Mouse (Mus musculus): ENCODE results near the gene Cep57l1. TPM values are rescaled to one million over a fixed set of nuclear protein-coding genes. Genes with fewer than 3 reads are reported as not detected.
A peak's percentile ranks its signal among the peaks of the same experiment; 100 is the strongest.

Gene Cep57l1
- total RNA-seq, 4 experiments from 2014 or later, result 6.9 to 8.9 (median 8.4) TPM

GRCm38 (mm10) chr10:41678746-41679360 lies 130.8 kb downstream of the Cep57l1 start:
- peak; percentile 44 to 81 for DNase-seq (ENCODE audit: low spot score in 2 of 2)

GRCm38 (mm10) chr10:41677396-41677795 lies 132.3 kb downstream of the Cep57l1 start:
- DNase-seq (ENCODE audit: low spot score in 2 of 2), result no peak

- no peak for DNase-seq (ENCODE audit: low spot score in 2 of 2)
Measured at GRCm38 (mm10) chr10:41676661-41677061, 133.0 kb downstream of the Cep57l1 start.

- DNase-seq (ENCODE audit: low spot score in 2 of 2), result no peak
Measured at GRCm38 (mm10) chr10:41675842-41676571, 133.7 kb downstream of the Cep57l1 start.

- DNase-seq (ENCODE audit: low spot score in 2 of 2), result no peak
Measured at GRCm38 (mm10) chr10:41675243-41675642, 134.4 kb downstream of the Cep57l1 start.

DNA sequence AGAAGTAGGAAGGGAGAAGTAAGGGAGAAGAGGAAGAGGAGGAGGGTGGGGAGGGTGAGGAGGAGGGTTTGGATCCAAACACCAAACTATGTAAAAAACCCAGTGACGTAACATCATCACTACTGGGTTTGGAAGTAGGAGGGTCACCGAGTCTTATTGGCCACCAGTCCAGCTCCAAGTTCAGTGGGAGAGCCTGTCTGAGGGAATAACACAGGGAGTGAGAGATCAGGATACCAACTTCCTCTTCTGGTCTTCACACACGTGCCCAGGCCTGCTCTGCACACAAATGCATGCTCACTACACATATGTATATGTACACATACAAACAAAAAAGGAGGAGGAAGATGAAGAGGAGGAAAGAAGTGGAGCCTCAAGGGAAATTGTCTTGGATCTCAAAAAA lies 135.3 kb downstream of the Cep57l1 start:
- DNase-seq (ENCODE audit: low spot score in 2 of 2), result no peak

DNA sequence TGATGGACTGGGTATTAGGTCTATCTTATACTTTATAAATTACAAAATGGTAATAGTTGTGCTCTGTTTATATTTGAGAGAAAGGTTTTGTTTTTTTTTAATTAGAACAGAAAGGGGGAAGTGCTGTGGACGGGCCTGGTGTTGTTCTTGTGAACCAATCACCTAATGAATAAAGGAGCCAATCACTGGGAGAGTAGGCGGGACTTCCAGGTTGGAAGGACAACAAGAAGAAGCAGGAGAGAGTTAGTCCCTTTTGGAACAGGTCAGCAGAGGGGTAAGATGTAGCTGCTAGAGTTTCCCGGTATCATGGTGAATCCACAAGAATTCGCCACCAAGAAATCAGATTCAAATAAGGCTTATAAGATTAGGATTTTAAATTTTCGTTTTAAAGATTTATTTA lies 139.5 kb downstream of the Cep57l1 start:
- DNase-seq (ENCODE audit: low spot score in 2 of 2), result no peak

Small RNA genes within 50 kb of the gene (microRNA-seq; reads per million reads assigned to microRNA genes)
- gene Mir3473b, result 0 reads per million in 2 experiments

Other genes with a start within 250 kb of the Cep57l1 start
- gene Ccdc162, start 93.2 kb downstream of the Cep57l1 start, total RNA-seq (2022), result 1 to 10 TPM in 2 of 4 experiments, under 1 TPM in 2; 0.77 to 1.6 (median 1.1) TPM
- 10 to 100 TPM; 45.0 to 53.7 (median 50.1) TPM for gene Sesn1, start 64 bp upstream of the Cep57l1 start, total RNA-seq (2022)
- gene Armc2, start 208.6 kb upstream of the Cep57l1 start, total RNA-seq (2022), result 10 to 100 TPM; 10.5 to 15.0 (median 12.5) TPM